Mouse (Mus musculus) hindbrain, postnatal 0 days (tissue): ENCODE results near the gene S1pr4. TPM values are rescaled to one million over a fixed set of nuclear protein-coding genes. Genes with fewer than 3 reads are reported as not detected.

Source experiments
- ATAC-seq: fragments of 200-750 bp; cut with Nextera tagmentation; 2 replicates; pipeline ENCODE4 v1.8.0; 2017; ENCODE audit warnings: mild to moderate bottlenecking, moderate TSS enrichment, moderate library complexity
- DNase-seq: peaks from one replicate; pipeline ENCODE4 v3.0.0-alpha.2; 2015; ENCODE audit warnings: low spot score
- H3K27ac ChIP-seq: fragments of 300-500 bp; sonication (generic); 2 replicates; pipeline ENCODE4 v1.5.1; 2014; ENCODE audit warnings: mild to moderate bottlenecking
- H3K27me3 ChIP-seq: fragments of 300-500 bp; sonication (generic); 2 replicates; pipeline ENCODE4 v1.6.1; 2014; ENCODE audit warnings: low read length, mixed read lengths; ENCODE audit not compliant: insufficient read depth
- H3K36me3 ChIP-seq: fragments of 300-500 bp; sonication (generic); 2 replicates; pipeline ENCODE4 v1.6.1; 2014; ENCODE audit warnings: low read length, mixed read lengths; ENCODE audit not compliant: insufficient read depth
- H3K4me1 ChIP-seq: fragments of 300-500 bp; sonication (generic); 2 replicates; pipeline ENCODE4 v1.6.1; 2014; ENCODE audit warnings: antibody characterized with exemption, low read length, mixed read lengths; ENCODE audit not compliant: insufficient read depth
- H3K4me2 ChIP-seq: fragments of 300-500 bp; sonication (generic); 2 replicates; pipeline ENCODE4 v1.6.1; 2014; ENCODE audit warnings: low read depth, mild to moderate bottlenecking, low read length, moderate library complexity, mixed read lengths
- H3K4me3 ChIP-seq: fragments of 300-500 bp; sonication (generic); 2 replicates; pipeline ENCODE4 v1.5.1; 2014; ENCODE audit warnings: low read length
- H3K9ac ChIP-seq: fragments of 300-500 bp; sonication (generic); replicated peaks from 2 replicates; pipeline ENCODE4 v1.6.1; 2014; ENCODE audit warnings: mild to moderate bottlenecking, low read length, moderate library complexity, mixed read lengths
- H3K9me3 ChIP-seq: fragments of 300-500 bp; sonication (generic); 2 replicates; pipeline ENCODE4 v1.6.1; 2016; ENCODE audit warnings: low read length, mixed read lengths
- CTCF ChIP-seq: IDR thresholded peaks from 2 replicates; pipeline ENCODE4 v1.5.1; 2016; ENCODE audit warnings: antibody characterized with exemption, control low read depth, low read depth
- WGBS: fragments of 180-500 bp; shearing (Covaris S2); extraction: QIAGEN DNeasy Blood & Tissue Kit; methylation state at CpG from one replicate; pipeline ENCODE4 v1.1.7; 2014; 5-methylcytosine and 5-hydroxymethylcytosine counted together
- polyA plus RNA-seq: library from polyadenylated mRNA; unstranded; fragments of >200 nt; fragmentation: Nextera tagmentation; extraction: Ambion mirVana; gene quantifications from 2 replicates; pipeline ENCODE4 v1.2.1, GENCODE M21; 2015
- total RNA-seq: library from RNA; depleted of rRNA; stranded (reverse); fragments of >200 nt; gene quantifications from 2 replicates; pipeline ENCODE4 v1.2.3, GENCODE M21; 2014

S1pr4 gene
- total and polyA plus RNA-seq, 2 experiments from 2014 or later = 0.40 to 1.3 TPM

GRCm38 (mm10) chr10:81534826-81535225, 34.9 kb upstream of the S1pr4 start:
- no peak overlapping the region for H3K4me3 ChIP-seq
- WGBS = 73% methylated on average over 16 of the region's 16 CpGs
- no peak for TF ChIP-seq CTCF
- H3K36me3 ChIP-seq = peaks cover 16% of the 10 kb centered on the region; the same call in 1 of the 2 replicates
- H3K9me3 ChIP-seq = no peaks in the 10 kb centered on the region
- ATAC-seq (no peak), DNase-seq (no peak)
- H3K27ac ChIP-seq = no peak overlapping the region
- H3K27me3 ChIP-seq = no peaks in the 10 kb centered on the region
- H3K4me1 ChIP-seq = no peaks in the 10 kb centered on the region
- H3K4me2 ChIP-seq = no peak overlapping the region
- H3K9ac ChIP-seq = no peak overlapping the region

- H3K4me1 ChIP-seq = no peaks in the 10 kb centered on the region
- TF ChIP-seq CTCF = peak; percentile 91
- ATAC-seq (peak; percentile 43; the same call in 1 of the 2 replicates), DNase-seq (peak; percentile 66)
- no peak overlapping the region for H3K27ac ChIP-seq
- no peak overlapping the region for H3K4me3 ChIP-seq
- H3K36me3 ChIP-seq = peaks cover 31% of the 10 kb centered on the region; the same call in 1 of the 2 replicates
- H3K27me3 ChIP-seq = no peaks in the 10 kb centered on the region
- no peaks in the 10 kb centered on the region for H3K9me3 ChIP-seq
- H3K4me2 ChIP-seq = no peak overlapping the region
- H3K9ac ChIP-seq = no peak overlapping the region
- 19% methylated on average over 14 of the region's 14 CpGs for WGBS
These were observed 26.8 kb upstream of the S1pr4 start for GRCm38 (mm10) chr10:81526779-81527178.

- H3K4me2 ChIP-seq = no peak overlapping the region
- no peaks in the 10 kb centered on the region for H3K4me1 ChIP-seq
- H3K27me3 ChIP-seq = no peaks in the 10 kb centered on the region
- no peak overlapping the region for H3K27ac ChIP-seq
- no peak for TF ChIP-seq CTCF
- ATAC-seq = no peak
- no peak overlapping the region for H3K4me3 ChIP-seq
- peaks cover 17% of the 10 kb centered on the region; the same call in 1 of the 2 replicates for H3K36me3 ChIP-seq
- DNase-seq = no peak
- WGBS = 73% methylated on average over 12 of the region's 13 CpGs
- H3K9ac ChIP-seq = no peak overlapping the region
- no peaks in the 10 kb centered on the region for H3K9me3 ChIP-seq
These were observed 25.2 kb upstream of the S1pr4 start for GRCm38 (mm10) chr10:81525017-81525694.

GRCm38 (mm10) chr10:81524051-81524605, 24.2 kb upstream of the S1pr4 start, which contains the start of gene Gna15:
Gene Gna15 (minus strand): TSS chr10:81524225.
- Histone ChIP-seq H3K27ac (no peak within 1 kb of the TSS), H3K36me3 (peaks cover 7% of the 10 kb centered on the region; the same call in 1 of the 2 replicates), H3K9ac (no peak within 1 kb of the TSS), H3K4me3 (no peak within 1 kb of the TSS), H3K9me3 (no peaks in the 10 kb centered on the region), H3K4me2 (0 out of 2 replicates have a peak within 1 kb of the TSS, but pooled peaks have one; percentile 2), H3K27me3 (no peaks in the 10 kb centered on the region), H3K4me1 (no peaks in the 10 kb centered on the region)
- 32% methylated on average over 9 of the region's 9 CpGs for WGBS
- DNase-seq = no peak
- peak; percentile 46; the same call in 1 of the 2 replicates for ATAC-seq
- TF ChIP-seq CTCF = no peak

GRCm38 (mm10) chr10:81523570-81523969, 23.6 kb upstream of the S1pr4 start:
- Histone ChIP-seq H3K4me2 (0 out of 2 replicates have a peak overlapping the region, but pooled peaks have one; percentile 2), H3K27ac (no peak overlapping the region), H3K4me1 (no peaks in the 10 kb centered on the region), H3K27me3 (no peaks in the 10 kb centered on the region), H3K9ac (no peak overlapping the region), H3K4me3 (no peak overlapping the region), H3K9me3 (no peaks in the 10 kb centered on the region), H3K36me3 (peaks cover 2% of the 10 kb centered on the region; the same call in 1 of the 2 replicates)
- ATAC-seq = no peak
- no peak for TF ChIP-seq CTCF
- no peak for DNase-seq
- 27% methylated on average over 19 of the region's 19 CpGs for WGBS

- Histone ChIP-seq H3K27me3 (no peaks in the 10 kb centered on the region), H3K36me3 (no peaks in the 10 kb centered on the region), H3K4me1 (no peaks in the 10 kb centered on the region), H3K9me3 (no peaks in the 10 kb centered on the region), H3K4me2 (0 out of 2 replicates have a peak overlapping the region, but pooled peaks have one; percentile 2), H3K27ac (no peak overlapping the region), H3K4me3 (no peak overlapping the region), H3K9ac (no peak overlapping the region)
- DNase-seq (no peak), ATAC-seq (no peak)
- TF ChIP-seq CTCF = no peak
- 76% methylated on average over 6 of the region's 6 CpGs for WGBS
These were observed 23.2 kb upstream of the S1pr4 start for GRCm38 (mm10) chr10:81523142-81523541.

- Histone ChIP-seq H3K36me3 (no peaks in the 10 kb centered on the region), H3K27ac (no peak overlapping the region), H3K4me1 (no peaks in the 10 kb centered on the region), H3K9ac (no peak overlapping the region), H3K27me3 (peaks cover 3% of the 10 kb centered on the region; the same call in 1 of the 2 replicates), H3K4me2 (no peak overlapping the region), H3K9me3 (no peaks in the 10 kb centered on the region), H3K4me3 (no peak overlapping the region)
- DNase-seq (no peak), ATAC-seq (no peak)
- no peak for TF ChIP-seq CTCF
- 74% methylated on average over 3 of the region's 3 CpGs for WGBS
These were observed 20.0 kb upstream of the S1pr4 start for GRCm38 (mm10) chr10:81519978-81520365.
